Mouse (Mus musculus) regulatory T cell (primary cell): ENCODE measurements around the gene Nrp2.

Experiments used
- in situ Hi-C: fragments of 300-600 bp; cut with MboI, MseI; formaldehyde crosslinking; loops from one replicate; pipeline ENCODE4 v1.15.1; 2025; ENCODE audit warnings: high pct_unique_total_duplicates

Nrp2 gene

DNA sequence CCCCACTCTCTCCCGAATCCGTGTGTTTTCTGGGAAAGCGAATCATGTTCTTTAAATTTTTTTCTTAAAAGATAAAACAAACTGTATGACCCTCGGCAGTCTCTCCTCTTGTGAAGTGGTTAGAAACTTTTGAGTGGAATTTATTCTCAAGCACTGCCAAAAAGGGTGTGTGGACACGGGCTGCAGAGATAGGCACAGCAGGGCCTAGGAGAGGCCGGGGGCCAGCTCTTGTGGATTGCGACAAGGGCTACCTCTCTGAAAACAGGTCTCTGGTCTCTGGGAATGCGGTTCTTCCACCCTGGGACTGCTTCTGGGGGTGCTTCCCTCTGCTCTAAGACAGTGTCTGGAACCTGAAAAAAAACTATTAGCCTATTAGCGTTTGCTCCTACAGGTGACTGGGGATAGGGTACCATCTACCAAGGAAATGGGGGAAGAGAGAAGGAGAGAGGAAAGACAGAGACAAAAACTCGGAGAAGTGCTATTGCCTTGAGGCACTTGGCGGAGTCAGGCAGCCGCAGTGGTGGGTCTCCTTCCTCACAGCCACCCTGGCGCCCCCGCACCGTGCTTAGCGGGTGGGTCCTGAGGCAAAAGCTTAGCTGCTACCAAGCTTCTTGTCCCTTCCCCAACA, 1.9 kb downstream of the Nrp2 start:
- in situ Hi-C loops, result no loop called here

DNA sequence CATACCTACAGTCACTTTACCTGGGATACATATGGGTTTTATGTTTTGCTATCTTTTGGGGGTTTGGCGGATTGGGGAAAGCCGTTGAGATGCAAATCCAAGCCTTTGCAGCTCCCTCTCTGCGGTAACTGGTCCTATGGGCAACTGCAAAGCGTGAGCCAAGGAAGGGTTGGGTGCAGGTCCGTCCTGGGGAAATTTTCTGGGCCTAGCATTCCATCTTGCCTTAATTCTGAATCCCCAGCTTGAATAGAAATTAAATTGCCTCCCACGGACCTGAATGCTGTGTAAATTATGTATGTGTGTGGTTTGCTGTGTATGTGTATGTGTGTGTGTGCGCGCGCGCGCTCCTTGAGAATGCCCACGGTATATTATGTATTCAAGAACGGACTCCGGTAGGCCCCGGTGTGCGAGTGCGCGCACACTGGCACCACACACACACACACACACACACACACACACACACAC, 2.5 kb downstream of the Nrp2 start:
- in situ Hi-C loops, result no loop called here

DNA sequence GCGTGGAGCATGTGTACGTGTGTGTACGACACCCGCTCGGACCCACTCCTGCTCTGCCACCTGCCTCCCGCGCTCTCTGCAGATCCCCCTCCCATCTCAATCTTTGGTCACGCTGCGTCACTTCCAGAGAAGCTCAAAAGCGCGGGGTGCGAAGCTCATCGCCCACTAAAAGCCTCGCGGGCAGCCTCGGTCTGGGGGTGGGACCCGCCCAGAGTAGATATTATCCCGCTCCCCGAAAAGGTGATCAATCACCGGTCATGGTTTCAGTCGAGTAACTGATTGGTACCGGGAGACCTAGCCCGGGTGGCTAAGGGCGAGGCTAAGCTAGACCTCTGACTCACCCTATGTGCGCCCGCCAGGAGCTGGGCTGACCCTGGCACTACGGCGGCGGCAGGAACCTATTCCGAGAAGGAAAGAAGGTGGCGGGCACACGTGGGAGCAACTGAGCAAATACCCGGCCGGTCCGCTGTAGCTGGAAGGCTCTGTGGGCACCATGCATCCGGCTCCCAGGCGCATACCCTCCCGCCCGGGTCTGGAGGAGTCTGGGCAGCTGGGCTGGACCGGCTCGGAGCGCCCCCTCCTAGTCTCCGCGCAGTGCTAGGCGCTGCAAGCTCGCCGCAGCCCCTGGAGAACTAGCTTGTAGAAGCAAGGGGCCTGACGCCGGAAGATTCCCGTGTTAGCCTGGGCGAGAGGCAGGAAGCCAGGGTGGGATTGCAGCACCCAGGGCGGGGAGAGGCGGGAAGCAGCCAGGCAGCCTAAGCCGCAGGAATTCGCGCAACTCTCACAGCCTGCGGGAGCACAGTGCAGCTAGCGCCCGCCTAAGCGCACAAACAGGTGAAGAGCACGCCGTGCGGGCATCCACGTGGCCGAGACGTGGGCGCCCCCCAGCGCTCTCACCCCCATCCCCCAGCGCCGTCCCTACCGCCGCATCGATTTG, 3.3 kb downstream of the Nrp2 start:
- in situ Hi-C loops, result no loop called here

DNA sequence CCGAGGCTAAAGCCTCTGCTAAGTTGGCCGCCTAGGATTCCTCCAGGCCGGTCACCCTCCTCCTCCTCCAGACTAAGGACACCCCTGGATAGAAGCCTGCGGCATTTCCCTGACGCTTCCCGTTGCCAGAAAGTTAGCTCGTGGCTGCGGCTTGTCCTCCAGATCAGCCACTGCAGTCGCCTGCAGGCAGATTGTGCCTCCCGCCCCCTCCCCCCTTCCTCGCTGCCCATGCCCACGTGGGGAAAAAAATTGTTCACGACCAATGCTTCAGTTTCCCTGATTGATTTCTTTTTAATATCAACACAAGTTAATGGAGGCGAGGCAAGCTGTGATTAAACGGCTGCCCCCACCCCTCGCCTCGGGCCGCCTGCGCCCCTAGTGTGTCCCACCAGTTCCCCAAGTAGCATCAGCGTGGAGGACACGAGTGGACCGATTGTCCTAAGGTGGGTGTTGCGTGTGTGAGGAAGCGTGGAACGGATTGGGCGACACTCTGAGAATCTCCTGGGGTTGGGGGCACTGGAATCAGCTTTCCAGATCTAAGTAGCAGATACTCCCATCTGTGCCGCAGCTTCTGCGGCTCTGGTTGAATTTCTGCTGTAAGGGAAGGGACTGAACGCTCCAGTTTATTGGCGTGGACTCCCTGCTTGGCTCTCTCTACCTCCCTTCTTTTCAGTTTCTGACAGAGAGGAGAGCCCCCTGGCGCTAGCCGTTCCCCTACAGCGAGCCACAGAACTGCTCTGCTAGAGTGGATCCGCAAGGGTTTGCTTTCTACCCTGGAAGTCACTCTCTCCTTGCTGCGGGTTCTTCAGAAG, 4.2 kb downstream of the Nrp2 start:
- in situ Hi-C loops, result no loop called here

DNA sequence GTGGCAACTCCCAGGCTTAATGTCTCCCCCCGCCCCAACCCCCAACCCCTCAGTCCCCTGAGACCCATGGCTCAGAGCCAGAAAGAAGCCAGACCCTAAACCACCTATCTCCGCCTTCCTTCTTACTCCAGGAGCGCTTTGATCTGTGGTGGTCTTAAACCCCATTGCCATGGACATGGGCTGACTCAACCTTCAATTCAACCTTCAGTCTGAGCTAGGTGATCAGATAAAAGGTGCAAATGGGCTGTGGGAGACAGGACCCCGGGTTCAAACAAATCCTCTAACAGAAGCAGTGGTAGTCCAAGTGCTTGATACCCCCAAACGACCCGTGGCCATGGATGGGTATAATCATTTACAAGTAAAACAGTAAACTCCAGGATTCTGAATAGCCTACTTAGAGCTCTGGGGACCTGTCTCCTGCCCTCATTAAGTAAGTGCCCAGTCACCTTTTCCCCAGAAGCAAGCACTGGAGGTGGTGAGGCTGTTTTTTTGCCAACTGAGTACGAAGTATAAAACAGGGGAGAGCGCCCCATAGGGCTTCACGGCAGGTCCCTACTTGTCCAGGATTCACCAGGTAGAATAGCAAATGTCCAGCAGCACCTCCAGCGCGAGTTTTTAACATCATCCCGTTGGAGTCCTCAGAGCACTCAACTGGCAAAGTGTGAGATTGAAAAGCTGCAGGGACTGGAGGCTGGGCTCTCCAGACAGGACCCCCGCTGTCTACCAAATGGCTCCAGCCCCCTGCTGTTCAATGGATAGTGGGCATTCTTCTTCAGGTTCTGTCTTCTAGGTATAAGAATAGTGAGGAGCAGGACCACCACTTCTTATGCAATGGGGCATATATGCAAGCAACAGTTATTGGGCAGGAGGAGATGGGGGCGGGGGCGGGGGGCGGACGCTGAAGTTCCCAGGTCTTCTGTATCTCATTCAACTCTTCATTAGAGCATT, 5.1 kb downstream of the Nrp2 start:
- in situ Hi-C loops, result no loop called here

DNA sequence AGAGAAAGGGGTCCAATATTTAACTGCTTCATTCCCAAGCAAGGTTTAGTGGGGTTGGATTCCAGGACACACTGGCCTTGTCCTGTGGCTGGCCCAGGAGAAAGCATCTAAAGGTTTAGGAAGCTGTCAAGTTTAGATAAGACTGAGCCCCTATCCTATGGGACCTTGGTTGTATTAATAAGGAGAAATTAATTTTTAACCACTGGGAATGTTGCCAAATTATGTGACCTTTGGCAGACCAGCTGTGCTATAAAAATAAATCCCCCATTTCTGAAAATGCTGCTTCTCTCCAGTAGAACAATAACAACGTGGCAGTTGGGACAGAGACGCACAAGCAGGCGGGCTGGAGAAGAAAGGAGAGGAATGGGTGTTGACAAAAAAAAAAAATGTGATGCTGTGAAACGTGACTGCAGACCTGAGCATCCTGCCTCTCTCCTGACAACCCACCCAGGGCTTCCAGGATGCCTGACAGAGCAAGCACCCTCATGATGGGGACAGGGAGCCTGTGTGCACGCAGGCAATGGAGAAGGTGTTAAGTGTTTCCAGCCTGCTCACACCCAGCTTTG, 6.8 kb downstream of the Nrp2 start:
- in situ Hi-C loops, result no loop called here

DNA sequence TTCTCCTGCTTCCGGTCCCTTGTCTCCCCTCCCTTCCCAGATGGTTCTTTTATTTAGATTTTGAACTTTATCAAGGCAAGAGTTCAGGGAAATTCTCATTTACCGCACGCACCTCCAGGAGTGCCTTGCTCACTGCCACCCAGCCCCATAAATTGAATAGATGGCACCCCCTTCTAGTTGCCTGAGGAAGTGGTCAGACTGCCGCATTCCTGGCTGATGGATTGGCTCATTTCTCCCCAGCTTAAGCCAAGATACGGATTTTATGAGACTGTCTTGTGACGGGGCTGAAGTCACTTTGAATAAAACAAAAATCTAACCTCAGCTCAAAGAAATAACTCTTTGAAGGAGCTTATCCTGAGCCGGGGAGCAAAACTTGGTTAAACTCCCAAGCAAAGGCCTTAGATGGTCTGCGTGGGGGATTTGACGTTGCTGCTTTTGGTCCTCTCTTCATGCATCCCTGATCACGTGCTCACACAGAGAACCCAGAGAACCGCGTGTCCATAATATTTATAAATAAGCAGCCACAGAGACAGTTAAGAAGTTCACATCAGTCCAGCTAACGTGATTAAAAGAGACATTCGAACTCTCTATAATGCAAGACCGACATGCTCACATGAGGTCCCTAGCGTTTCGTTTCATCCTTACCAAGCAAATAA, 10.1 kb downstream of the Nrp2 start:
- in situ Hi-C loops, result no loop called here

DNA sequence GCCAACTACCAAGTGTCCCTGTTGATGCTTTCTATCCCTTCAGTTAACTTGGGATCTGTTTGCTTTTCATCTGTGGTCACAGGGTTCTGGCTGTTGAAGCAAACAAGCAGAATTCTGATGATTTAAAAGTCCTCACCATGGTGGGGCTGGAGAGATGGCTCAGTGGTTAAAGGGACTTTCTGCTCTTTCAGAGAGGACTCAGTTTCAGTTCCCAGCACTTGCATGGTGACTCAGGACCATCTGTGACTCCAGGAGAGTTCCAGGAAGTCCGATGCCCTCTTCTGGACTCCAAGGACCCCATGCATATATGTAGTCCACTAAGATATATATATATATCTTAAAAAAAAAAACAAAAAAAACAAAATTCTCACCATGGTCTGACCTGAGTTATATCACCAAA, 11.9 kb downstream of the Nrp2 start:
- in situ Hi-C loops, result no loop called here

DNA sequence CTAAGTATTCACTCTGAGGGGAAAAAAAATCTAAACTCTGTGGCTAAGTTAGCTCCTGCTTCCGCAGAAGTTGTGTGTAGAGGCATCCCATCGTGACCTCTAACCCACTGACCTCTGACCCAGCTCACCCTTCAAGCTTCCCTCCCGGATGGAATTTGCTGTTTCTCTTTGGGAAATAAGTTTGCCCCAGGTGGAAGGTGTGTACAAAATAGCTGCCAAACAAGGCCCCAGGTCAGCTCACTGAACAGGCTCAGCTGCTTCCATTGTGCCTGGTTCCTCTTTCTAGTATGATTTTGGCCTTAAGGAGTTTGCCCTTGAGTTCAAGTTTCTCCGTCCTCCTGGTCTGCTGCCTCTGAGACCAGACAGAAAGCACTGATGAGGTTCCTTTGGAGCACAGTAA, 12.6 kb downstream of the Nrp2 start:
- in situ Hi-C loops, result no loop called here

DNA sequence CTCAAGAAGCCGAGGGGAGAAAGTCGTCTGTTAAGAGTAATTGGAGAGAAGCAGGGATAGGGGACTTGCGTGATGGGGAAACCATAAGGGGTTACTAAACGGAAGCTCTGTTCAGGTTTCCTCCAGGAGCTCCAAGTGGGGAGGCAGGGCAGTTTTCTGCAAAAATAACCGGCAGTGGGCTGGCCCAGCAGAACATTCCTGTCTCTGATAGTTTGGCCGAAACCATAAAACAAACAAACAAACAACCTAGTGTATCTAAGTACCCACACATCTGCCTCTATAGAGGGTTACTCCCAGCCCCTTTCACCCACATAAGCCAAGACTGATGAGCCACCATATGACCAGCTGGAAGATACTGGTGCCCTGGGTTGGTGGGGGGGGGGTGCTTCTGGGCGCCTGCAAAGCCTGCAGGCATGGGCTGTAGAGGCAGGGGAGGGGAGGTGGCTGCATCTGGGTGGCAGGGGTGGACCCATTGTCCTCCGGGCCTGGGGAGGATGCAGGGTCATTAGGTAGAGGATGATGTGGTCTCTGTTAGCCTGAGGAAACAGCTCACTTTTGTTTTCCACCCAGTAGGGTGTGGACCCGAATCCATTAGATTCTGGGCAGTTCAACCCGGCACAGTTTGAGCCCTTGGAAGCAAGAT, 13.9 kb downstream of the Nrp2 start:
- in situ Hi-C loops, result no loop called here

DNA sequence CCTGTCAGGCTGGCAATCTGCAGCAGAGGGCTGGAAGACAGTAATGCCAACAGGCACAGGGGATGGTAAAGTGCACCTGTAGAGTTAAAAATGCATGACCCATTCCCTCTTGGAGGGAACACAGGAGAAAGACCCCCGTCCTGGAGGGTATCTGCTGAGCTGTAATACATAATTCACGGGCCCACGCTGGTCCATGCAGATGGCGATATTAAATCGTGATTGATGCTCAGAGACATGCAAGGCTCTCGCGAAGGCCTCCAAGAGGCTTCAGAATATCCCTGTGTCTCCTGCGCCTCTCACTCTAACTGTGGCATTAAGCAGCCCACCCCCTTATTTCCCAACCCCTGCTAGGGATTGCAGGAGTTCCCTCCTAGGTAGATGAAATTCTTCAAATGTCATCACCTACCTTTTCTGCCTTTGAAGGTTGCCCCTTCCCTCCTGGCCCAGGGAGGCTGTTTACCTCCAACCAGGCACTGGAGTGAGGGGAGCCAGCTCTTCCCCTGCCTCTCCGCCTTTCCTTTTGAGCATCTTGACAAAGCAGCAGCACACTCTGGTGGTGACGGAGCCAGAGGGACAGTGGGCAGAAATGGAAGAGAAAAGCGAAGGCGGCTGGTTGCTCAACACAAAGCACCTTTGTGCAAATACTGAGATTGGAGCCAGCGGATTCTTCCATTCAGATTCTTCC, 14.6 kb downstream of the Nrp2 start:
- in situ Hi-C loops, result no loop called here

DNA sequence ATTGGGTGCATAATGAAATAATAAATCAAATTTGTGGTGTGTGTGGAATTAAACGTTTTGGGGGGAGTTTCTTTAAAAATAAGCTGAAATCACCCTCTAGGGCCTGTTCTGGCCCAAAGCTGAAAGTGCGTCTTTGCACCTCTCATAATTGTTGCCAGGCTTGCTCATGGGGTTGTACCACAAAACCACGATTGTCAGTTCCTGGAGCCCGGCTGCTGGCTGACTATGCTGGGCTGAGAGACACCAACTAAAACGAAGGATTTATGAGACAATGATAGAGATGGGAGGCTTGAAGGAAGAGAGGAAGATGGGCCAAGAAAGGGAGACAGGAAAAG, 15.1 kb downstream of the Nrp2 start:
- in situ Hi-C loops, result no loop called here

DNA sequence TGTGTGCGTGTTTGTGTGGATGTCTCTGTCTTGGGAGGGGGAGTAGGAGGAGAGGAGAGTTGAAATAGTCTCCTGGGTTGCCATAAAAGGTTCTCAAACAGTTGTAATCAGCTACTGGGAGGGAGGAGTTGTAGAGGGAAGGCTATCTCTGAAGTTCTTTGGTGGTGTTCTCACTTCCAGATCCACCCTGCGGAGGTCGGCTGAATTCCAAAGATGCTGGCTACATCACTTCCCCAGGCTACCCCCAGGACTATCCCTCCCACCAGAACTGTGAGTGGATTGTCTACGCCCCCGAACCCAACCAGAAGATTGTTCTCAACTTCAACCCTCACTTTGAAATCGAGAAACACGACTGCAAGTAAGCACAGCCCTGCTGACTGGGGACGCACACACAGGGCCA, 15.7 kb downstream of the Nrp2 start:
- in situ Hi-C loops, result no loop called here

DNA sequence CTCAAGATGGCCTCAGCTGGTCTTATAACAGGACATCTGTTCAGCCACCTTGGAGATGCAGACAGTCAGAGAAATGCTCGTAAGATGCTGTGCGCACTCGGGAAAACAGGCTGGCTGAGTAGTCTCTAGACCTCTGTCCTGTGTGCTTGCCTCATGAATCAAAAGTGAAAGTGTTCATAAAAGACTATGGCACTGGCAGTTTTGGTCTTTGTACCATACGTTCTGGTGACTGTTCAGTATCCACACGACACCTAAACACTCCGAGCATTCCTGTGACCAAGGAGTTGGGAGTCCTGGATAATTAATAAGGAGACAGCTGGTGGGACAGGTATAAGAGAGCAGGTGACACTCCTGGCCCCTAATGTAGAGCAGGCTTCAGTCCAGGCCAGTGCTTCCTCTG, 16.7 kb downstream of the Nrp2 start:
- in situ Hi-C loops, result no loop called here

DNA sequence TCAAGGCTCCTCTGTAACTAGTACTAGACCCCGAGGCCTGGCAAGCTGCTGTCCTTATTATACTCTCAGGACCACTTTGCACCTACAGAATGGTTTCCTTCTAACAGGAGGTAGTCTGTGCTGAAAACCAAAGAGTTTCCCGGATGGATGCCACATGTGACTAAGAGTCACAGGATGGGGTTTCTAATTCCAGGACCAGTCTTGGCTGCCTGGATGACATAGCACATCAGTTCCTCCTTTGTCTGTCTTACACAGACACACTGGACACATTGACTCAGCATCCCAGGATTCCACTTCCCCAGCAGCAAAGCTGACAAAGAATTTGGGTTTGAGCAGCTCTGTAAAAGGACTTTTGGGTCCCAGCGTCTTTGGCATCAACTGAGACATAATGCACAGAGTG, 17.1 kb downstream of the Nrp2 start:
- in situ Hi-C loops, result no loop called here

DNA sequence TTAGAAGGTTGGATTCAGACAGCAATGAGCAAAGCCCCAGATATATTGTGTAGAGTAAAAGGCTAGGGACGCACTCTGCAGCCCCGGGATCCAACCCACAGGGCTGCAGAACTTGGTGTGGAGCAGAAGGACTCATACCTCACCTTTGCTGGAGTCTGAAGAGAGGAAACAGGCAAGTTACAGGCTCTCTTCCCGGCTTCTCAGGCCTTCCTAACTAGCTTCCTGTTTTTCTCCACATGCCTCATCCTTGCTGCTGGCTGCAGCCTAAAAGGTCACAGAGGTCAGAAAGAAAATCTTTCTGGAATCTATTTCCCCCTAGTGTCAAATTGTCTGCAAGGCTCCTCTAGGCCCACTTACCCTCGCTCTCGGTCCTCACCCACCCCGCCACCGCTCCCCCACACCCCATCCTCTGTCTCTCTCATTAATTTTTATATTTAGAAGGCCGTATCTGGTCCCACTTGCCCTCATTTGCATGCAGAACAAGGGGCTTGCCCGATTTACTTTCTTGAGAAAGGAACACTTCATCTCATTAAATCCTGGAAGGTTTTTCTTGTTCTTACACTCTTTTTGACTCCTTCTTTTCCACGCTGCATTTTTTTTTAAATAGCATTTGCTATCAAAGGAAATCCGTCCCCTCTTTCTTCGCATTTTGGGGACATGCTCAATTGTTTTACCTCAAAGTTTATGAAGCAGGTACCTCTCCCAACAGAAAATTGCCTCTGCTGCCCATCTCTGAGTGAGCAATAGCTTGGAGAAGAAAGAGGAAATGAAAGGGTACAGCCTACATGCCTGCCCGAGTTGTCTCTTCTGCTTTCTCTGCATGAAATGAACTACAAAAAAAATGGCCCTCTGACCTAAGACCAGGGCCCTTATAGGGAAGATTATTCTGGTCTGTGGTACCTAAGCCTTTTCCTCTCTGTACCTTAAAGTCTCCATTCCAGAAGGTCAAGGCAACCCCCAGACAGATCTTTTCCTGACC, 17.9 kb downstream of the Nrp2 start:
- in situ Hi-C loops, result no loop called here

DNA sequence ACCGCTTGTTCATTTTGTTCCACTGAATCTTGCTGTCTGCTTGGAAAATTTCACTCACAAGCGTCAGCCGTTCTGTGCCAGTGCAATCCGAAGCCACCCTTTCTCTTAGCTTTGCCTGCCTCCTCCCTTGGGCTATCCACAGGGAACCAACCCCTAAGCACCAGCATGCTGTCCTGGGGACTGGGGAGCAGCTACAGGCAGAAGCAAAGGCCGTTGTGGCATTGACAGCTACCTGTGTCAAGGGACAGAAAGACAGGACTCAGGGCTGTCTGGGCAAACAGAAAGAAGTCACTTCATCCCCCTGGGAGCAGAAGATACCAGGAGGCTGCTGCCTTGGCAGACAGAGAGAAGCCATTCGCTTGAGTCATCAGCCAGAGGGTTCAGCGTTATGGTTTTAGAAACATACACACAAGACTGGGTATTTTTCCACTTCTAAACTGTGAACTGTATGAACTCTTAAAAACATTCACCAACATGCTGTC, 18.7 kb downstream of the Nrp2 start:
- in situ Hi-C loops, result no loop called here

DNA sequence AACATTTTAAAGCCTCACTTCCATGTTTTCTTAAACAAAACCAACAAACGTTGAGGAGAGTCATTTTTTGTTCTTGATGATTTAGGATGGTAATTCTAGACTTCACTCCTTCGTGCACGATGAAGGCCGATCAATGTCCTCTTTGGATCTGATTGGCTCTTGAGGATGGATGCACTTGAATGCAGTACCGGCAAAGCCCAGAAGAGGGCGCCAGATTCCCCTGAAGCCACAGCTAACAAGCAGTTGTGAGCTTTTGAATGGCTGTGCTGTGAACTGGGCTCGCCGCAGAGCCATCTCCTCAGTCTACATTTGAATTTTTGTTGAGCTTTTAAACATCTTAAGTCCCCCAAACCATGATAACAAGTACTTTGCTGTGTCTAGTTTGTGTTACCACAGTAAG, 19.4 kb downstream of the Nrp2 start:
- in situ Hi-C loops, result no loop called here
